Mouse (Mus musculus): ENCODE data around the gene Eipr1. TPM values are rescaled to one million over a fixed set of nuclear protein-coding genes. Genes with fewer than 3 reads are reported as not detected.

Eipr1 gene
- total RNA-seq, 1 experiment from 2014 or later, result 17.2 TPM

DNA sequence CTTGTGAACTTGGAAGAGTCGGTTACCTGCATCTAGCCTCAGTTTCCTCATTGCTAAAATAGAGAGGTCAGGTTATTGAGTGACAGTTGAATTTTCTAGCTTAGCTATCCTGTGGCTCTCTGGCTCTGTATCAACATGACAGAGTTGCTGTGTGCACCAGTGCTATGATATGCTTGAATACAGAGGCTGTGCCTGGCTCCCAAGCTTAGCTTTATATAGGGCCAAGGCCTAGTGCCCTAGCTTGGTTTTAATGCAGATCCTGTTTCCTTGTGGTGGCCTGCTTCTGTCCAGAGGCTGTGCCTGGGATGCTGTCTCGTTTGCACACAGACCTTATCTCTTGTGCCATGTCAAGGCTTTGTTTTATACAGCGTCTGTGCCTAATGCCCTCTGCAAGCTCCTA, 66.3 kb downstream of the Eipr1 start:
- no peak for DNase-seq

DNA sequence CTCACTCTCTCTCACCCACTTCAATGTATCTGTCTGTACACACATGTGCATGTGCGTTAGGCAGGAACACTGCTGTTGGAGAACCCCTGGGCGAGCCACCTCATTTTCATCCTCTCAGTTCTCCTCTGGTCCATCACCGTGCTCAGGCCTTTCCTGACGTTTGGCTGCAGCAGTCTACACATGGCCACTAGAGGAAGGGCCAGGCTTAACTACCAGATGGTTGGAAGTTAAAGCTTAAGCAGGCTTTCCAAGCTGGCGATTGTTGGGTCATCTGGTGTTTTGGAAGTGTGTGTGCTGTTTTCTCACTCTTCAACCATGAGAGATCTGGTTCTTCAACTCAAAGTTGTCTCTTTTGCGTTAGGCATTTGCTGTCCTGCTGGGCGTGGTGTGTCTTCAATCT, 71.9 kb downstream of the Eipr1 start:
- DNase-seq, result no peak

DNA sequence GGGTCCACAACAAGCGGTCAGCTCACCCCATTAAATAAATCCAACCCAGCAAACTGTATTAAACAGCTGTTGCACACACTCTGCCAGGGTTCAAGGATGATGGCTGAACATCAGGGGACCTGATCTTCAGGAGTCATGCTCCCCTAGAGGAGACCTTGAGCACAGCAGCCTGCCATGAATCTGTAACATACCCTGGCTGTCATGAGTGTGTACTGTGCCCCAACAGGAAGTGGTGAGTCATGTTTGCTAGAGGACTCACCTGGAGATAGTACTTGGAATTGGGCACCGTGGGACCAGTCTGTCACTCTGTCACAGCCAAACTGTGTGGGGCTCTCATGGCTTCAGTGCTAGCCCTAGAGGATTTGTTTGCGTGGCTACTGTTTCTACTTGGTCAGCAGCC, 77.9 kb downstream of the Eipr1 start:
- no peak for DNase-seq

DNA sequence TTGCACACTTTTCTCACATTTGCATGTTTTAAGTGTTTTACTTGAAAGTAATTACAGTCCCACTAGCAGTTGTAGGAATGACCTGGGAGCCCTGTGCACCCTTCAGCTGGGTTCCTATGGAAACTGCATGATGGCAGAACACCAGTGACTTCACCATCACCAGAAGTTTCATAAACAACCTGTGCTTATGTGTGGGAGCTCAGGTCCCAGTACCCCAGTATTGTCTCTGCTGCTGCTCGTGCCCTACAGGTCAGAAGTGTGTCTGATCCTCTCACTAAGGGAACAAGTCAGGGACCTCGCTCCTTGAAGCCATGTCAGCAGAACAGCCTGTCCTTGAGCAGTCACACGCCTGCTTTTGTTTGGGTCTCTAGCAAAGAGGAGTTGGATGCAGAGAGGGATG, 78.9 kb downstream of the Eipr1 start:
- no peak for DNase-seq

DNA sequence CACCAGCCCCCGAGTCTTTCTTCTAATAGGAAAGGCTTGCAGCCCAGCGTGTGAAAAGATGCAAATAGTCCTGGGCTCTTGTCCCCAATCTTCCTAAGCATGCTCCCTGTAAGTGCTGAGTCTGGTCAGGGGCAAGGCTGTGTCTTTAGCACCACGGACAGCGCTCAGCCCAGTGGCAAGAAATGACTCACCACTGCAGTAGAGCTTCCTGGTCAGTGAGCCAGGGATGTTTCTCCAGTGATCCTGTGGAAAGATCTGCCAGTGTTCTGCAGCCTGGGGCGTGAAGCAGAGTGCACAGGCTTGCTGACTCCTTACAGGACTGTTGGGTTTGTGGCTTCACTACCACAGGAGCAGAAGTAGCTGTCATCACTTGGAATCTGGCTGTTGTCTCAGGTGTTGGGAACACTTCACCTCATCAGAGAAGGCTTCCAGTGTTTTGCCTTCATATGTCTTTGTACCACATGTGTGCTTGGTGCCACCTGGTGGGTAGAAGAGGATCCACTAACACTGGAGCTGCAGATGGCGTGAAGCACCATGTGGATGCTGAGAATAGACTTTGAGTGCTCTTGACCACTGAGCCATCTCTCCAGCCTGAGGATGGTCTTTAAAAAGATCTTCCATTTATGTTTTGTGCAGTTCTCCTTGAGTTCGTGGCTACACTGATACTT, 79.6 kb downstream of the Eipr1 start:
- peak; percentile 76 for DNase-seq

DNA sequence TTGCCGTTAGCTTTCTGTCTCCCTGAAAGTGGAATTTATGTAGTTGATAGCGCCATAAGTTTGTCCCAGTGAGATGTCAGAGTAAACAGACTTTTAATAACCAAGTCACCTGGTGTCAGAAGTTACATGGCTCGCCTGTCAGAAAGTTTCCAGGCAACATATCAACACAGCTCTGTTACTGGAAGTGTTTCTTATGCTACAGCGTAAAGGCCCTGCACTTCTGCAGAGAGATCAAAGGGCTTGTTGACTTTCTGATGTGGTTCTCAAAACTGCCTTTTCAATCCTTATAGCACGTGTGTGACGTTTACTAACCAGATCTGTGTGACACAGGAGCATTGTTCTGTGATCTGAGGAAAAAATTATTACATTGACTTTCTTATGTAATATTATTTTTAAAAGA, 82.7 kb downstream of the Eipr1 start:
- DNase-seq, result no peak

DNA sequence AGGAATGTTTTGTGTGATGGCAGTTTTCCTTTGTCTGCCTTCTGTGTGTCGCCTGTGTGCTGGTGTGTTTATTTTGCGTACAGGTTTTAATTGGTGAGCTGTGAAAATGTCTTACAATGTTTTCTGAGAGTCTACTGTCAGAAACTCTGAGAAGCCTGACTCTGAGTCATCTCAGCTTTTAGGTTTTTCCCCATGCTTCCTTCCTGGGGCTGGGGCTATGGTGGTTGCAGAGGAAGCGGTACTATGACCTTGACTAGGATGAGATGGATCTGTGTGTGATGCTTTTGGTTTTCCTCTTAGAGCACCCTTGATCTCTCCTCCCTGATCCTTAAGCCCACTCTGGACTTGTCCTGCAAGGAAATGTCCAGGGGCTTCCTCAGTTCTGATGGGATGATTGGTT, 84.1 kb downstream of the Eipr1 start:
- no peak for DNase-seq

DNA sequence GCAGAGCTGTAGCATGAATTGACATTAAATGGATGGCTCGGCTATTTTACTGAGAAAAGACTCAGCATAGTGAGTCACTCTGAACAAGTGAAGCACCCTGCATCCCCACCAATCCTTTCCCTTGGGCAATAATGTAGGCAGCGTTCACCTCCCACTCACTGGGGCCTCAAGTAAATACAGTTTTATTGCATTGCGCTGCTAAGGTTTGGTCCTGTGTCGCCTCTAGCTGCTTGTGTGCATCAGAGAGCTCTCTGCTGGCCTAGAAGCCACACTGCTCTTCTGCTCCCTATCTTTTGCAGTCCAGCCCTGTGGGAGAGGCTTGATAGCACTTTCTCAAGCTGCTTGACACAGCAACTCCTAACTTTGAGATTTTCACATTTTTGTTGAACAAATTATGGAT, 86.7 kb downstream of the Eipr1 start:
- DNase-seq, result no peak

DNA sequence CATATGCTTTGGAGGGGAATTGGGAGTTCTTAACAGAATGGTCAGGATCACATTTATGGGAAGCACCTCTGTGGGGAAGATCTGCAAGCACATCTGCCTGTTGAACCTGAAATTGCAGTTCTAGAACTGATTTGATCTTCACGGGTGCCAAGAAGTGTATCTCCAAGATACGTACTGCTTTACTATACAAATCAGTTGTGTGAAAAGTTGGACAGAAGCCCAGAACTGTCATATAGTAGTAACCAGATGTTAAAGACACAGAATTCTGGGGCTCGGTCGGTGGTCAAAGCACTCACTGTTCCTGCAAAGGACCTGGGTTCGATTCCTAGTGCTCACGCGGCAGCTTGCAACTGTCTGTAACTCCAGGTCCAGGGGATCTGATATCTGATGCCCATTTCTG, 87.4 kb downstream of the Eipr1 start:
- DNase-seq, result no peak

DNA sequence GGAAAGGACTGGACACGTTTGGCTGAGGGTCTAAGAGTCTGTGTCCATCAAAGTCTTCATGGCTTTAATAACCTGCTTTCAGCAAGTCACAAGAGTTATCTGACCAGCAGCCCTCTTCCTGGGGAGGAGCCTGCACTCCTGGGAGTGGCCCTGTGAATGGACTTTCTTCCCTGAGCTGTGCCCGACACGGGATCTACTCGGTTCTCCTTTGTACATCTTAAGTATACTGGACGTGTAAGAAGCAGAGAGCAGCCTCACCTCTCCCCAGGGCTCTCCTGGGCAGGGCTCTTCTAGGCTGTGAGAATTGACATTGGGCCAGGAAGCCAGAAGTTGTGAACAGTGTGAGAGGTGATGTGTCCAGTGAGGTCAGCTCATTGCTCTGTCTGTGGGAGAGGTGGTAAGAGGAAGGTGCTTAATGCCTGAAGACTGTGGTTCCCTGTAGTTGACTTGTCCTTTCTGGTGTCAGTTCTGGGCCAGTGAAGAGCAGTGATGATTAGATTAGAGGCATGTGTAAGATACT, 89.6 kb downstream of the Eipr1 start:
- DNase-seq, result no peak

DNA sequence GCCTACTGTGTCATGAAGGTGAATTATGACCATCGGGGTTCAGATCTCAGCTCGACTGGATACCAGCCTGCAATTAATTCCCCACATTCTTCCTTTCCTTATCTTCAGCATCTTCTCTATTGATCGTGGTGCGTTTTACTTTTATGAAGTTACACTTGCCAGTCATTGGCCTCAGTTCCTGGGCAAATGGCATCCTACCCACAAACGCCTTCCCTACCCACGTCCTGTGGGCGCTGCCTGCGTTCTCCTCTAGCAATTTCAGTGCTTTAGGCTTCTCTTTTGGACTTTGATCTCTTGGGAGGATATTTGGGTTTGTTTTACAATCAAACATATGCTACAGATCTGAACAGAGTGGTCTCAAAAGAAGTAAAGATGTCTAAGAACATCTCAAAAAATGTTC, 94.2 kb downstream of the Eipr1 start:
- DNase-seq, result no peak

DNA sequence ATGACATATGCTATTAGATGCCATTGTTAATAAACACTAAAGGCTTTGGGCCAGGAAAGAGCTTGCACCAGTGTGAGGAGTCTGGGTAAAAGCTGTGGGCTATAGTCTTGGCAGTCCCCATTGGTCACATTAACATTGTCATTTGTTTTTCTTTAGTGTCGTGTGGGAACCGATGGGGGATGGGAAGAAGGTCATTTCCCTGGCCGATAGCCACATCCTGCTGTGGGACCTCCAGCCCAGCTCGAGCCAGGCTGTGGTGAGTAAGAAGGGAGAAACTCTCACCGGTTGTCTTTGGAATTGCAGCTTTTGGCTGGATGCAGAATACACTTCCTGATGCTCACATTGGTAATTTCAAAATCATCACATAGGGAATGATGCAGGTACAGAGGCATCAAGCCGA, 95.8 kb downstream of the Eipr1 start:
- peak; percentile 21 for DNase-seq

DNA sequence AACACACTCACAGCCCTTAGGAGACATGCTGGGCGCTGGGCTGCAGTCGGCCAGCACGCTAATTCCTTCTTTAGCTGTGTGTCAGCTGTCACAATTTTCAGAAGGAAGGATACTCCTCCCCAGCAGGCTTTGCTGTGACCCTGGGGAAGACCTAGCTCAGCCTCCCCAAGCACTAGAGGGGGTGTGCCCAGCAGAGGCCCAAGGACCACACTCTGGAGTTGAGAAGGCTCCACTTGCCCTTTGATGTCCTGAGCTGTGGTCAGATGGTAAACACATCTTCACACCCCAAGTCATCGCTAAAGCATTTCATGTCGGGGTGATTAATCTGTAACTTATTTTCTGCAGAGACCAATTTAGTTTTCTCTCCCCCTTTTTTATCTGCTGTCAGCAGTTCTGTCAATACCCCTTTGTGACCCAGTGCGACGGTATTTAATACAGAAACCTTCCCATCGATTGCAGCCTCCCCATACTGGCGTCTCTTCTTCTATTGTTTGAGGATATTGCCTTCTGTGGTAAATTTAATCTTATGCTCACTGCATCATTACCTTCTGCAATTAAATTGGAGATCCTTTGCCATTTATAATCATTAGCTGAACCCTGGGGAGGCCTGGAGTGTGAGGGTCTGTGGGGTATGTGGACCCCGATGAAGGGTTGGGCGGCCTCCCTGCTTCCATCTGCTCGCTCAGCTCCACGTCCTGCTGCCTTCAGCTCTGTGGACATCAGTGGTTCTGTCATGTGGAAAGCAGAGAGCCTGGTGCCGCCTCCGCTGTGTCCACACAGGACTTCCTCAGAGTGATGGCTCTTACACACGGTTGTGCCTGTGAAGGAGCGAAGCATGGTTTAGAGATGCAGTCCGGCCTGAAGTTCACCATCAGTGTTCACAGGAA, 97.4 kb downstream of the Eipr1 start:
- DNase-seq, result no peak

DNA sequence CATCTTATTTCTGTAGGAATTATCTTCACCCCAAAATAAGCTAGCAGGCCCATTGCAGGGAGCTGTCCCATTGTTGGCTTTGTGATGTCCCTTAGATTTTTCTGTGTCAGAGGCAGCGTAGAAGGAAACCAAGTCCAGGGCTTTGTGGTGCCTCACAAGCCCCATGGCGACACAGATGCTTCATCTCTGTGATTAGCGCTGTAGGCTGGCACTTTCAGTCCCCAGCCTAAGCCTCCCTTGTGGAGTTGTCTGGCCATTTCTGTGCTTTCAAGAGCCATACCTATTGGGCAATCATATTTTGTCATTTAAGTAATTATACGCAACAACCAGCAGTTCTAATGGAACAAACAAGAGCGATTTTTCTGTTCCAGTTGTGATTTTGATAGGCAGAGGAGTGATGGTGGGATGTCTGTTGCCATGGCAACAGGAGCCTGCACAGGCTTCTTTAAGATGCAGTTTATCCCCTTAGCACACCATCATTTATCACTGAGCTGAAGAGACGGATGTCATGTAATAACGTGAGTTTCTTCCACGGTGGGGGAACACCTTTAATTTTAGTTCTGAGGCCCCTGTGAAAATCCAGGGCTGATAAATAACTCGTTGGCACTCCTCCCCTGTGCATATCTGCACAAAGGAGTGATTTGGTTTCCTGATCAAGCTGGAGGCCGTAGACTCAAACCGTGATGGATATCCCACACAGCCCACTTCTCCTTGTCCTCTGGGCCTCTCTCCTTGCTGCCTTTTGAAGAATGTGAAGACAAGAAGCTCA, 108.1 kb downstream of the Eipr1 start:
- DNase-seq, result no peak

DNA sequence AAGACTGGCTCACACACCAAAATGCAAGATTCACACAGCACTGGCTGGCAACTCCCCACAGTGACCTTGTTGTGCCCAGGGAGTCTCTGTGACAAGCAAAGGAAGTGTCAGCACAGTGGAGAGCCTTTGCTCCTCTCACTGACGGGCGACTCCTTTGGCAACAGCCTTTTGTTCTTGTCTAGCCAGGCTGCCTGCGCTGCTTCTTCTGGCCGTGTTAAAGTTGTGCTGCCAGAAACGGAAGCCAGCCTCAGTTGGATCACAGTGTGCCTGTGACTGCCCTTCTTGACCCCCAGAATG, 108.6 kb downstream of the Eipr1 start:
- no peak for DNase-seq

DNA sequence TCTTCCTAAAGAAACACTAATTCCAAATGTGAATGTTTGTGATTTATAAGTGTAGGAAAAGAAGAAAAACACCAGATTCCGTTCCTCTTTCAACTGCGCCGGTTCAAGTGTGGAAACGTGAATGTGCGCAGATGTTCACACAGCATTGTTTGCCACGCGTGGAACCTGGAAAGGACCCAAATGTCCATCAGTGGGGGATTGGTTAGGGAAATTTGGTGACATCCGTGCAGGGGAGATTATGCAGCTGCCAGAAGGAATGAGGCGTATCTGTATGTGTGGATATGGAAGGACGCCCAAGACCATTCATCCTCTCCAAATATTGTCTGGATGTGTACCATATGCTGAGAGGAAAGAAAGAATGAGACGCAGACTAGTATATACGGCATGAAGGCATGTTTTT, 111.7 kb downstream of the Eipr1 start:
- DNase-seq, result no peak

DNA sequence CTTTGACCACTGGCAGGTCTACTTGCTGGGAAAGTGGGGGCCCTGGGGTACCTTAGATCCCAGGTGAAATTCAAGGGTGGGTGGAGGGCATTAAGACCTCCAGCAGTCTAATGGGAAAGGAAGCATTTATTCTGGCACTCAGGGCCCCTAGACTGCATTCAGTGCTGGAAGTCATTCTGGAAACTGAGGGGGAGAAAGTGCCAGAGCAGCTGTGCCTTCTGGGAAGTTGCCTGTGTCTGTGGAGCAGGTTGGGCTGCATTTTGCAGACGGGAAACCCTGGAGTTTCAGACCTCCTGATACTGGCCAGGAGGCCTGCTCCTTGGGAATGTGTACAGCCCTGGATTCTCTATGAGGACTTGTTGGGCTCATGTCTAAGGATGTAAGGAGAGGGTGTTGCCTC, 114.5 kb downstream of the Eipr1 start:
- no peak for DNase-seq

DNA sequence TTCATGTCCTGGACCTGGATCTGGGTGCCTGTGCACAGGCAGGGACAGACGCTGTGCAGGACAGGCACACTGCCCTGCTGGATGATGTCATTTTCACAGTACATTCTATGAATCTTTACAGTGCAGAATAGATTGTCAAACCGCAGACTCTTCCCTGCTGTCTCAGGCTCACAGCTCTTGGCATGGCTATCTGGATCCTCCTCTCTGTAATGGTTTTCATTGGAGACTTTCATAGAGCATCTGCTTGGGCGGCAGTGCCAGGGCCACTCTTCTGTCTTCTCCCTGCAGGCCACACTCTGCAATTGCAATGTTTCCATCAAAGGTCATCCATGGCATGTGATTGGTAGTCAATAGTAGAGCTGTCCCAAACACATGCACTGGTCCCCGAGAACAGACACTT, 117.2 kb downstream of the Eipr1 start:
- DNase-seq, result no peak

DNA sequence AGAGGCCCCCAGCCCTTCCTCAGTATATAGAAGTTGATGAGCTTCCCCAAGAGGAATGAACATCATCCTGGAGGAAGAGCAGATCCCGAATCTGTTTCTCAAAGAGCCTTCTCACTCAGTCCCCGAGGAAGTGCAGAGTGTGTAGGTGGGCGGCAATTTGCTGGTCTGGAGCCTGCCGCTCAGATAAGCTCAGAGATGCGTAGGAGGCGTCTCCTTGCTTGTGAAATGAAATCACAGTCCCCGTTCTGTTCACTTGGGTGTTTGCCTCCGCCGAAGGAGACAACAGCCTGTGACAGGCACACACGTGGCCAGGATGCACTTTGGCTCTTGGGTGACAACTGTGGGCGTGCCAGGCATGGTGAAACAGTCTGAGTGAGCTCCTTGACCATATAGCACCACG, 120.7 kb downstream of the Eipr1 start:
- DNase-seq, result no peak

DNA sequence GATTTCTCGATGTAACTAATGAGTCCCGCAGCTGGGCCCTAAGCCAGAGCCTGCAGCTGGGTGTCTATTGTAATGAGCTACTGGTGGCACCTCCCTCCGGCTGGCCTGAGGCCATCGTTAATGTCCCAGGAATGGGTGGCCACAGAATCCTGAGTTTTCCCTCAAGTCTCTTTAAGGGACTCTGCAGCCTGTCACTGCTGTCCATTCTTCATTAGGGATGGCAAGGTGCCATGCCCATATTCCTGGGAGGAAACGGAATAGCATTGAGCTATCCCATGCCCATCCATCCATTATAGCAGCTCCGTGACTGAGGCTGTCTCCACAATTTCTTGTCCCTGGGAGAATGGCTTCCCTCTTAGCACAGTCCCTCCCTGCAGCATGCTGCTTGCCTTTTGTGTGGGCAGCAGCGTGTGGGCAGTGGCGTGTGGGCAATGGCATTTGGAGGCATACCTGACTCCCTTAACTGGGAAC, 123.2 kb downstream of the Eipr1 start:
- no peak for DNase-seq

DNA sequence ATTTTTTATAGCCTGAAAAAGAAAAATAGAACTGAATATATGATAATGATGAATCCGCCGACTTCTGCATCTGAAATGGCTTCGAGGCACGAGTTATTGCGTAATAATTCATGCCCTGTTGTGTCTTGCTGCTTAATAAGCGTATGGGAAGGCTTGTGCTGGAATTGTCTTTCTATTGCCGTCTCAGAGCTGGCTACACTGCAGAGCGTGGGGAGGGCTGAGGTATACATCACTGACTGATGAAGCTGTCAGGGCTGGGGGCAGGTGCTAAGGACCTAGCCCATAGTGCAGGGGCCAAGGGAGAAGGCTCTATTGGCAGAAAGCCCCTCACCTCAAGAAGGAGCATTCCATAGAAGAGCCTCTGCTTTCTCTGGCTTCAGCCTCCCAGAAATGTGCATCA, 123.9 kb downstream of the Eipr1 start:
- no peak for DNase-seq

DNA sequence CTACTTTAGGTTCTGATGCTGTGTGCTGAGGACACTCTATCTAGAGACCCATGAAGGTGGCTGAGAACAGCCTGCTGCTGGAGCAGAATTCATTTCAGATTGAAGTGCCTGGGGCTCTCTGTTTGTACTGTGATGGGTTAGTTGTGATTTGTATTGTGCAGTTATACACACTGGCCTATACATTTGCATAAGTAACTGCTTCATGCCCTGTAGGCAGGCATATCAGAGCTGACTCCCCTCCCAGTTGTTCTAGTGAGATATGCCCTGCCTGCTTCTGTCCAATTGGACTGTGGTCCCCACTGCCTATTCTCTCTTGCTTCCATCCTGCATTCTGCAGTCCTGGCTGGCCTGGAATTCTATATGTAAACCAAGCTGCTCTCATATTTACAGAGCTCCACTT, 128.9 kb downstream of the Eipr1 start:
- no peak for DNase-seq

DNA sequence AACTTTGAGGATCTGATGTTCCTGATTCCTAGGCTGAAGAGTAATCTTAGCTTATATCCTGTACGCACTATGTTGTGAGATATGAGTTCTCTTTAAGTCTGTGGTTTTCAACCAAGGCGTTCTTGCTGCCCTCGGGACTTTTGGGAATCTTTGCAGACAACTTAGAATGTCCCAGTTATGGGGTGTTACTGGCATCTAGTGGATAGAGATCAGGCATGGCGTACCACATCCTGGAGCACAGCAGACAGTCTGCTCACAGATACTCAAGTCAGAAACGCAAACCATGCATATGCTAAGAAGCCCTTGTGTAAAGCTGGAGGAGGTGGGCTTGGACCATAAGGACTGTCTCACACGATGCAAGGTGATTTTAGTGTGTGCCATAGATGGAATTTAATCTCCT, 136.1 kb downstream of the Eipr1 start:
- DNase-seq, result no peak

All from adrenal gland, postnatal 25 days (tissue).